Mouse (Mus musculus) heart, embryonic 10.5 days (tissue): ENCODE measurements around the gene Bckdk. TPM values are rescaled to one million over a fixed set of nuclear protein-coding genes. Genes with fewer than 3 reads are reported as not detected.

ENCODE experiments used
- DNase-seq: peaks from one replicate; pipeline ENCODE4 v3.0.0-alpha.2; 2017; ENCODE audit warnings: low spot score
- H3K27ac ChIP-seq: fragments of 300-500 bp; sonication (generic); 2 replicates; pipeline ENCODE4 v1.5.1; 2016; ENCODE audit warnings: mild to moderate bottlenecking
- H3K27me3 ChIP-seq: fragments of 300-500 bp; sonication (generic); 2 replicates; pipeline ENCODE4 v1.6.1; 2016; ENCODE audit warnings: mild to moderate bottlenecking; ENCODE audit not compliant: poor library complexity, insufficient read depth, severe bottlenecking
- H3K36me3 ChIP-seq: fragments of 300-500 bp; sonication (generic); 2 replicates; pipeline ENCODE4 v1.6.1; 2016; ENCODE audit warnings: mild to moderate bottlenecking, moderate library complexity
- H3K4me1 ChIP-seq: fragments of 300-500 bp; sonication (generic); 2 replicates; pipeline ENCODE4 v1.6.1; 2016; ENCODE audit warnings: mild to moderate bottlenecking
- H3K4me3 ChIP-seq: fragments of 300-500 bp; sonication (generic); 2 replicates; pipeline ENCODE4 v1.5.1; 2016; ENCODE audit warnings: mild to moderate bottlenecking, moderate library complexity
- H3K9me3 ChIP-seq: fragments of 300-500 bp; sonication (generic); 2 replicates; pipeline ENCODE4 v1.6.1; 2016; ENCODE audit warnings: mild to moderate bottlenecking, moderate library complexity
- WGBS: fragments of 180-500 bp; shearing (Covaris S2); methylation state at CpG from one replicate; pipeline ENCODE4 v1.1.7; 2016; 5-methylcytosine and 5-hydroxymethylcytosine counted together
- polyA plus RNA-seq: library from polyadenylated mRNA; unstranded; fragments of >200 nt; fragmentation: Nextera tagmentation; extraction: Ambion mirVana; gene quantifications from 2 replicates; pipeline ENCODE4 v1.2.1, GENCODE M21; 2016

The Bckdk gene
- polyA plus RNA-seq, 1 experiment from 2014 or later: 143 TPM

DNA sequence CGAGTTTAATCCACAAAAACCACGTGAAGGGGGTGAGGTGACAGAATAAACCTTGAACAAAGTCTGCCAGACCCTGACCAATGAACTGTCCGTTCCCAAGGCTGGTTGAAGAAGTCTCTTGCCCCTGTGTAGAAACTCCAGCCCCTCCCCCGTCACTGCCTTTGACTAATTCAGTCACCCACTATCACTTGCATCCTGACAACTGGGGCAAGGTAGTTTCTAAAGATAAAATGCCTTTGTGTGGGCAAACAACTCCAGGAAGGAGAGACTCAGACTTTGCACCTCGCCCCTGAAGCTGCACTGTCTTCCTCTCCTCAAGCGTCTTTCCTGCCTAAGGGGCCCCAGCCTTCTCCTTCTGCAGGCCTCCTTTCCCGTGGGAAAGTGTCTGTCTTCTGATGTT lies 3.9 kb upstream of the Bckdk start:
- no peaks in the 10 kb centered on the region for H3K27me3 ChIP-seq
- 31% methylated on average over 7 of the region's 7 CpGs for WGBS
- H3K27ac ChIP-seq: no peak overlapping the region; the same call in 1 of the 2 replicates
- H3K4me1 ChIP-seq: peaks cover 16% of the 10 kb centered on the region
- H3K4me3 ChIP-seq: no peak overlapping the region
- H3K9me3 ChIP-seq: no peaks in the 10 kb centered on the region
- DNase-seq: no peak
- H3K36me3 ChIP-seq: no peaks in the 10 kb centered on the region

DNA sequence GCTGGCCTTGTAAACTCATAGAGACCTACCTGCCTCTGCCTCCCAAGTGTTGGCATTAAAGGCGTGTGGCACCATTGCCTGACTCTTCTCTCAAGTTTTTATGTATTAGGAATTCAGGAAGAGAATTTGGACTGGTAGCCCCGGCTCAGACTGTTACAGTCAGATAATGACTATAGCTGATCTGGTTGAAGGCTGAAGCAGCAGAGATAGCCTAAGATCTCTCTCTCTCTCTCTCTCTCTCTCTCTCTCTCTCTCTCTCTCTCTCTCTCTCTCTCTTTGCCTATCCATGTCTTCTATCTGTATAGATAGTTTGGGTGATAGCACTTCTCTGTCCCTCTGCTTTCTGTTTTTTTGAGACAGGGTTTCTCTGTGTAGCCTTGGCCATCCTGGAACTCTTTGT lies 2.1 kb upstream of the Bckdk start:
- WGBS: 72% methylated on average over 2 of the region's 2 CpGs

DNA sequence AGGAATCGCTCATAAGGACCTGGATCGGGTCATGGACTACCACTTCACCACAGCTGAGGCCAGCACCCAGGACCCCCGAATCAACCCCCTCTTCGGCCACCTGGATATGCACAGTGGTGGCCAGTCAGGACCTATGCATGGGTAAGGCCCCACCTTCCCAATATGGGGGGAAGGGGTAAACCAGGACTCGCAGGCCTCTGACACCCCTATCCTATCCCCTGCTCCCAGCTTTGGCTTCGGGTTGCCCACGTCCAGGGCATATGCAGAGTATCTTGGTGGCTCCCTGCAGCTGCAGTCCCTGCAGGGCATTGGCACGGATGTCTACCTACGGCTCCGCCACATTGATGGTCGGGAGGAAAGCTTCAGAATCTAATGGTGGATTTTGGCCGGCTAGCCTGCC lies 4.1 kb downstream of the Bckdk start:
- Histone ChIP-seq H3K9me3 (no peaks in the 10 kb centered on the region), H3K27me3 (no peaks in the 10 kb centered on the region), H3K27ac (no peak overlapping the region), H3K4me1 (peaks cover 18% of the 10 kb centered on the region), H3K36me3 (peaks cover 50% of the 10 kb centered on the region), H3K4me3 (no peak overlapping the region)
- DNase-seq: no peak
- WGBS: 95% methylated on average over 12 of the region's 12 CpGs

More for the DNA sequence above, 2.1 kb upstream of the Bckdk start:
- Histone ChIP-seq H3K4me1 (peaks cover 20% of the 10 kb centered on the region), H3K9me3 (no peaks in the 10 kb centered on the region), H3K27me3 (no peaks in the 10 kb centered on the region), H3K36me3 (peaks cover 17% of the 10 kb centered on the region), H3K27ac (no peak overlapping the region), H3K4me3 (no peak overlapping the region)
- DNase-seq: no peak

- 83% methylated on average over 4 of the region's 4 CpGs for WGBS
- H3K36me3 ChIP-seq: peaks cover 50% of the 10 kb centered on the region
- no peak overlapping the region for H3K4me3 ChIP-seq
- H3K27ac ChIP-seq: no peak overlapping the region
- peaks cover 22% of the 10 kb centered on the region for H3K4me1 ChIP-seq
- no peaks in the 10 kb centered on the region for H3K27me3 ChIP-seq
- no peak for DNase-seq
- H3K9me3 ChIP-seq: no peaks in the 10 kb centered on the region
Observed at GRCm38 (mm10) chr7:127908656-127909055, 4.8 kb downstream of the Bckdk start.

- peak within 1 kb of the TSS; percentile 90 for H3K4me3 ChIP-seq
- no peaks in the 10 kb centered on the region for H3K27me3 ChIP-seq
- peaks cover 55% of the 10 kb centered on the region for H3K36me3 ChIP-seq
- H3K9me3 ChIP-seq: no peaks in the 10 kb centered on the region
- peak within 1 kb of the TSS; percentile 91 for H3K27ac ChIP-seq
- H3K4me1 ChIP-seq: peaks cover 11% of the 10 kb centered on the region
- 1% methylated on average over 40 of the region's 40 CpGs for WGBS
- DNase-seq: peak; percentile 97
Observed at GRCm38 (mm10) chr7:127912190-127912871, 8.4 kb downstream of the Bckdk start, which contains the start of gene Kat8. Gene Kat8 (plus strand): TSS chr7:127912516.

DNA sequence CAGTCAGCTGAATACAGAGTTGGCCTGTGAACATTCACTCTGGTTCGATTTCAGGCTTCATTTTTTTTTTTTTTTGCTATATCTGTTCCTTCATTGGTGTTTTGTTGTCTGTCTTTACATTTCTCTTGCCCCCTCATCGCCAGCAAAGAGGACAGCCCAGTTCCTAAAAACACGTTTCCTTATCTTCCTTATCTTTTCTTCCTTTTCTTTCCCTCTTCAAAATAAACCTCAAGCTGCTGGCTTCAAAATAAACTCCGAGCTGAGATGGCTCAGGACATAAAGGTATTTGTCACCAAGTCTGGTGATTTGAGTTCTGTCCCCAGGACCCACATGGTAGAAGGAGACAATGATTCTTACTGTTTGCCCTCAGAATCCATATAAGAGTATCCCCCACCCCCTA lies 9.1 kb downstream of the Bckdk start:
- Histone ChIP-seq H3K9me3 (no peaks in the 10 kb centered on the region), H3K27ac (peak overlapping the region; percentile 91), H3K36me3 (peaks cover 53% of the 10 kb centered on the region), H3K4me3 (peak overlapping the region; percentile 90), H3K27me3 (no peaks in the 10 kb centered on the region), H3K4me1 (peaks cover 11% of the 10 kb centered on the region)
- no peak for DNase-seq
- 16% methylated on average over 4 of the region's 4 CpGs for WGBS

DNA sequence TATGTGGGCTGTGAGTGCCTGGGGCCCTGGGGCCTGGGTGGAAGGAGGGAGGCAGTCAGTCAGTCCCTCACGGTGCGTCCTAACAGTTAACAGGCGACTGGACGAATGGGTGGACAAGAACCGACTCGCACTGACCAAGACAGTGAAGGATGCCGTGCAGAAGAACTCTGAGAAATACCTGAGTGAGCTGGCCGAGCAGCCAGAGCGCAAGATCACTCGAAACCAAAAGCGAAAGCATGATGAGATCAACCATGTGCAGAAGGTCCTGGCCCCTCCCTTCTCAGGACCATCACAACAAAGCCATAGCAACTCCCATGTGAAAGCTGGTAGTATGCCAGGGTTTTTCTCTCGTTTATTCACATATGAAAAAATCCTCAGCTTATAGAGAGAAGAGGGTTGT lies 11.4 kb downstream of the Bckdk start:
- no peak overlapping the region for H3K27ac ChIP-seq
- 91% methylated on average over 12 of the region's 12 CpGs for WGBS
- H3K36me3 ChIP-seq: peaks cover 42% of the 10 kb centered on the region
- no peak overlapping the region for H3K4me3 ChIP-seq
- no peaks in the 10 kb centered on the region for H3K9me3 ChIP-seq
- no peak for DNase-seq
- peaks cover 11% of the 10 kb centered on the region for H3K4me1 ChIP-seq
- H3K27me3 ChIP-seq: no peaks in the 10 kb centered on the region

GRCm38 (mm10) chr7:127918203-127918602 lies 14.3 kb downstream of the Bckdk start:
- no peak for DNase-seq
- H3K4me1 ChIP-seq: peaks cover 2% of the 10 kb centered on the region
- no peak overlapping the region for H3K4me3 ChIP-seq
- WGBS: 50% methylated on average over 3 of the region's 3 CpGs
- H3K27ac ChIP-seq: no peak overlapping the region
- no peaks in the 10 kb centered on the region for H3K9me3 ChIP-seq
- peaks cover 61% of the 10 kb centered on the region for H3K36me3 ChIP-seq
- H3K27me3 ChIP-seq: no peaks in the 10 kb centered on the region

- H3K27me3 ChIP-seq: no peaks in the 10 kb centered on the region
- H3K4me1 ChIP-seq: 0 out of 2 replicates have a peak, but pooled peaks cover 5% of the 10 kb centered on the region
- 71% methylated on average over 7 of the region's 7 CpGs for WGBS
- DNase-seq: no peak
- no peak overlapping the region for H3K27ac ChIP-seq
- H3K9me3 ChIP-seq: no peaks in the 10 kb centered on the region
- H3K4me3 ChIP-seq: no peak overlapping the region
- peaks cover 66% of the 10 kb centered on the region for H3K36me3 ChIP-seq
Observed at GRCm38 (mm10) chr7:127919290-127919689, 15.4 kb downstream of the Bckdk start.

DNA sequence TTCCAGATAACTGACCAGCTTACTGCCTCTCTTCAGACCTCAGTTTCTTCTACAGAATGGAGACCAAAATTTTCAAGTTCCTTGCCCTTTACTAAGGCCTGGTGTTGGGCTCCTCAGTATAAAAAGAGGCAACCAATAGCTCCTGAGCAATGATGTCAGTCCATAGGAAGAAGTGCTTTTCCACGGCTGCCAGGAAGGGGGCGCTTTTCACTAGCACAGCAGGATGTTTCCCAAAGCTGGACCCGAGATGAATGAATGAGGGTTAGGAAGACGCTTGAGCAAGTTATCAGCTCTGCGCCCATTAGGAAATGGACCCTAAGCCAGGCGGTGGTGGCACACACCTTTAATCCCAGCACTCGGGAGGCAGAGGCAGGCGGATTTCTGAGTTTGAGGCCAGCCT lies 17.6 kb downstream of the Bckdk start:
- H3K4me1 ChIP-seq: 0 out of 2 replicates have a peak, but pooled peaks cover 5% of the 10 kb centered on the region
- WGBS: 63% methylated on average over 8 of the region's 8 CpGs
- H3K27ac ChIP-seq: no peak overlapping the region
- no peaks in the 10 kb centered on the region for H3K9me3 ChIP-seq
- peaks cover 68% of the 10 kb centered on the region for H3K36me3 ChIP-seq
- no peak overlapping the region for H3K4me3 ChIP-seq
- no peaks in the 10 kb centered on the region for H3K27me3 ChIP-seq
- no peak for DNase-seq

DNA sequence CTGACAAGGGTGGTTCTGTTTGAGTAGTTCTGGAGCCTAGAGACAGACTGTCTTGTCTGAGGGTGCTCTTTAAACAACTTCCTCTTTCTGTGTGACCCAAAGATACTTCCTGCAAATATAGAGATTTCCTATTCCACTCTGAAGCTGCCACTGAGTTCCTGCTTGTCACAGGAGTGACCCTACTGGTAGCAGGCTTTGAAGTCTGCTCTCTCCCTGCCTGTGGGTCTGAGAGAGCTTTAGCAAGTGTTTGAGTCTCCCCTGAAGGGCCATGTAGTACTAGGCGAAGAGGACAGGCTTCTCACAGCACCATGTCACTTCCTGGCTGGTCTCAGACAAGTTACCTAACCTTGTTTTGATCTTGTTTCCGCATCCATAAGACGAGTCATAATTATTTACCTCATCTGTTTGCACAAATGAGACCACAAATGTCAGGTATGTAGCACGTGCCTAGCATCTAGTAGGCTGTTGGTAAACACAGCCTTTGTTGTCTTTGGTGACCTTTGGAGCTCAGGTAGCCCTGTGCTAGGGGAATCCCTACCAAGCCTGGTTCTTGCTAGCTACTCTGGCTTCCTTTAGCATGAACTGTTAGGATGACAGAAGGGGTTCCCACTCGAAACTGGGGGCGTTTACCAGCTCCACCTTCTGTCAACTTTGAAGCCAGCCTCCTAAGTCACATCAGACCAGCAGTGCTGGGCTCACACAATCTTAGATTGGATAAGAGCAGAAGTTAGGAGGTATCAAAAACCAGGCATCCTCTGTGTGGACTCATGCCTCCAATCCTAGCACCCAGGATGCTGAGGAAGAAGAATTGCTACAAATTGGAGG lies 18.8 kb downstream of the Bckdk start:
- Histone ChIP-seq H3K27ac (no peak overlapping the region), H3K4me3 (no peak overlapping the region), H3K4me1 (0 out of 2 replicates have a peak, but pooled peaks cover 5% of the 10 kb centered on the region), H3K36me3 (peaks cover 65% of the 10 kb centered on the region), H3K27me3 (peaks cover under 1% of the 10 kb centered on the region; the same call in 1 of the 2 replicates), H3K9me3 (no peaks in the 10 kb centered on the region)
- no peak for DNase-seq
- WGBS: 79% methylated on average over 6 of the region's 6 CpGs

- Histone ChIP-seq H3K4me1 (peaks cover 7% of the 10 kb centered on the region; the same call in 1 of the 2 replicates), H3K27me3 (peaks cover 10% of the 10 kb centered on the region), H3K9me3 (no peaks in the 10 kb centered on the region), H3K27ac (no peak overlapping the region), H3K4me3 (no peak overlapping the region), H3K36me3 (peaks cover 61% of the 10 kb centered on the region)
- 88% methylated on average over 5 of the region's 5 CpGs for WGBS
- DNase-seq: no peak
Observed at GRCm38 (mm10) chr7:127923714-127924113, 19.8 kb downstream of the Bckdk start.

DNA sequence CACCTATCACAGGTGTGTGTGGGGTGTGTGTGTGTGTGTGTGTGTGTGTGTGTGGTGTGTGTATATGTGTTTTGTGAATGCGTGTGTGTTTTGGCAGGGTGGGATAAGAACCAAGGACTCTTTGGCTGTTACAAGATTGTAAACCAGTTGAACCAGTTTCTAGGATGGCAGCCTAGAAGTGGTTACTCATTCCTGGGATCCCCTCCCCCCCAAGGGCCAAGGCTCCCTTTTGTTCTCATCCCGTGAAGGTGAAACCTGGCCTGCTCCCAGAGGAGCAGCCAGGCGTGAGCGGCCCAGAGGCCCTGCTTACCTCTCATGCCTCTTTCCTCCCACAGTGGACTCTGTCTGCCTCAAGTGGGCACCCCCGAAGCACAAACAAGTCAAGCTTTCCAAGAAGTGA lies 21.4 kb downstream of the Bckdk start:
- H3K36me3 ChIP-seq: peaks cover 56% of the 10 kb centered on the region
- 73% methylated on average over 5 of the region's 5 CpGs for WGBS
- H3K4me1 ChIP-seq: peaks cover 22% of the 10 kb centered on the region
- H3K9me3 ChIP-seq: no peaks in the 10 kb centered on the region
- no peak overlapping the region for H3K4me3 ChIP-seq
- H3K27ac ChIP-seq: no peak overlapping the region
- H3K27me3 ChIP-seq: peaks cover 25% of the 10 kb centered on the region
- no peak for DNase-seq
